In genomic region chr7:115426161-115426982, GRCm38 (mm10) we compare ENCODE assay signal across 11 mouse cellular contexts.
DNase-seq lines count a peak whose midpoint lies in the region.
"Had no signal": no experiment of that assay in that cellular context is flagged by ENCODE, and none has a peak within 500 bp of the region (broad histone marks: within the 10 kb centered on the region; RNA-seq: fewer than 3 reads in every experiment).

No protein-coding gene starts in this region.

- peak; percentile 26 to 37 for DNase-seq in layer of hippocampus, adult 18-20 months (ENCODE audit: low spot score in 2 of 2)
- DNase-seq in layer of hippocampus, adult 9-10 months (ENCODE audit: low spot score): no peak
- peak; percentile 35 for DNase-seq in cerebellum, adult 9-11 months
- peak; percentile 33 for DNase-seq in gastrocnemius, postnatal 25 days
- peak; percentile 24 for DNase-seq in right cerebral cortex, postnatal 25 days
- no peak for DNase-seq in ovary, postnatal 36 days (ENCODE audit: low spot score)
- no peak for DNase-seq in kidney, postnatal 25 days
- no peak for DNase-seq in retina, postnatal 1 day
- DNase-seq: heart, postnatal 14 days; kidney, adult 9 months; lung, postnatal 14 days had no signal

Comparison
In these comparisons a context has a peak if more than half of its experiments do, and no peak if none do; other contexts are left out.
1. DNase-seq: peak in layer of hippocampus, adult 18-20 months (2 of 2), cerebellum, adult 9-11 months (single experiment), gastrocnemius, postnatal 25 days (single experiment) and right cerebral cortex, postnatal 25 days (single experiment); none in layer of hippocampus, adult 9-10 months (single experiment), ovary, postnatal 36 days (single experiment), kidney, postnatal 25 days (0 of 2) and retina, postnatal 1 day (single experiment).